Mouse (Mus musculus): ENCODE data around the gene Smc5.

The Smc5 gene

DNA sequence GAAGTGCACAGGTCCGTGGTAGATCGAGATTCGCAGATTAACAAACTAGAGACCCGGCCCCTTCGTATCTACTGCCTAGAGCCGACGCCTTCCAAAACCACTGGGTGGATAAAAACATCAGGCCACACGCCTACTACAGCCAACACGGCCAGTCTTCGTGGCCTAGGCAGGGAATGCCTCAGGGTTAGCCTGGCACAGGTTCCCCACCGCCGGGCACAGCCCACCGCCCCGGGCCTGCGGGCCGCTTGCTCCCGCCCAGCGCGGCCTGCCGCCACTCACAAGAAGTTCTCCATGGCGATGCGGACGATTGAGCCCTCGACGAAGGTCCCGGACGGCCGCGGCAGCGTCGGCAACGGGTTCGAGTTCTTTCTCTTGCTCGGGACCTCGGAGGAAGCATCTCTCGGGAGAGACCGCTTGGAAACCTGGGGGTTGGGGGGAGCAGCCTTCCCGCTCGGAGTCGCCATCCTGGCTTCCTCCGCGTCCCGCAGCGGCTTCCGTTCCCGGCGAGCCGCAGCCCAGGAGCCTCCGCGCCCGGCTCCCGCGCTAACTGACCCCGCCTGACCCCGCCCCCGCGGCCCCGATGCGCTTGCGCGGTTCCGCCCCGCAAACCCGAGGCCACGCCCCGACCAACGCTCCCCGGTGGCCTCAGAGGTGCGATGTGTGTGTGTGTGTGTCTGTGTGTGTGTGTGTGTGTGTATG is at the start of gene Smc5:
Gene Smc5, minus strand, starts transcription at position 543 of the 699 bp plus-strand sequence.
- DNase-seq (ENCODE audit: low read depth) = peak; percentile 86

DNA sequence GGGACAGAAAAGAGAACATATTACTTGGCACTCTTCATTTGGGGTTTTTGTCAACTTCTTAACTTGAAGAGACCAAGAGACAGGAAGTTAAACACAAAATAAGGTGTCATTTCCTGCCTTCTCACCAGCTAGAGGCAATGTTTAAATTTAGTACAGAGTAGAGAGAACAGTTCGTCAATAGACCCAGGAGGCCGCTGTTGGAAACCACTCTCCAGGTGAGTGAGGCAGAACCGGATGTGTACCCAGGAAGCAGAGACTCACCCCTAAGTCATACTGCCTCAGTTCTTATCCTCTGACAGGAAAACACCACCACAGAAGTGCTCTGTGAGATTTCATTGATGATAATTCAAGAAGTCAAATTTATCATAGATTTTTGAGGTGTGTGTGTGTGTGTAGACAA is 49.4 kb upstream of the Smc5 start:
- DNase-seq (ENCODE audit: low read depth) = peak; percentile 66

DNA sequence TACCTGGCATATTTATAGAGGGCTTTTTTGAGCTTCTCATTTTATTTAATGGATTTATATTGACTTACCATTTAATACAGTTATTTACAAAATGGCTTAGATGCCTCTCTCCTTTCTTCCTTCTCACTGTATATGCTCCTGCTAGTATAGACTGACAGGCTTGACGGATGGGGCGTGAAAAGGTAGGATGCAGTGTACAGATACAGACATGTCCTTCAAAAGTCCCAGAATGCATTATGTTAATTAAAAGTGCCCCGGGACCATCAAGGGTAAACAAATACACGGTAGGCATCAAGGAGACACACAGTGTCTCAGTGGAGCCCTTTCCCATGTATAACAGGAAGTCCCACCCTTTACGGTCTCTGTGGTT is 44.3 kb upstream of the Smc5 start:
- no peak for DNase-seq (ENCODE audit: low read depth)

DNA sequence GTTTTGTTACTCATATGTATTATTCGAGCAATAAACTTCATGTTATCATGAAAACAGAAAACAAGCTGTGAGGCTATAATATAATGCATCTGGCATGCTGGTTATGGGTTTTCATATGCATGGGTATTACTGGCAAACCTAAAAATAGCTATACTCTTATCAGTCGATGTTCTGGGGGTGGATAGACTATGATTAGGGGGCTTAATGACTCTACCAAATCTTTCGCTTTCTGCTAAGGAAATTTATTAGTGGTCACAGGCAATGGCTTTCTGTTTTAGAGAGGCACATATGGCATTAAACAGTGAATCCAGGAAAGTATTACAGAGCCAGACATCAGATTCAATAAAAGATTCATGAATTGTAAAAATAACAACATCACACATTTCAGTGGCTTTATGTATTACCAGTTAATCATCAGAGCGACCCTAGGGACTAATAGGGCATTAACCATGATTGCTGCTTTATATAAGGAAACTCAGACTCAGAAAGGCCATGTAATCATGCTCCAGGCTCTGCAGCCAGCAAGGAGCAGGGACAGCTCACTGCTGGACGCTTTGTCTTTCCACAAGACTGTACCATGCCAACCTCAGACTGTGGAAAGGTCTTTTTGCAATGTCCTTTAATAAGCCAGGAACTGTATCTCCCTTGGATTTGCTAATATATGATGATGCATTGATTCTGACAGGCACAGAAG is 43.7 kb upstream of the Smc5 start:
- DNase-seq (ENCODE audit: low read depth) = no peak

DNA sequence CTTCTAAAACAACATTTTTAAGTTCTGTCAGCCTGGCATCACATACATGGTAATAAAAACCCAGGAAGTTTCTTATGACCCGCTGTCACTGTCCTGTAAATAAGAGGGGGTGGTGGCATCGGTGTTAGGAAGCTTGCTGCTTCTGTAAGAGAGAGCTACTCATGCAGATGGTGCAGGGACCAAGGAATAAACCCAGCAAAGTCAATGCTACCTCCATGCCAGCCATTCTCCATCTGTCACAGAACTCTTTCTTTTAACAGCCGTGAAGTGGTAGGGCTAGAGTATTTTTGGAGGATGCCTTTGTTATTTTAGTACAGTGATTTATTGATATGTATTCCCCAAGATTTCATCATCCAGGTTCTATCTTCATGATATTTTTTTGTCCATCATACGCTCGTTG is 43.2 kb upstream of the Smc5 start:
- no peak for DNase-seq (ENCODE audit: low read depth)

DNA sequence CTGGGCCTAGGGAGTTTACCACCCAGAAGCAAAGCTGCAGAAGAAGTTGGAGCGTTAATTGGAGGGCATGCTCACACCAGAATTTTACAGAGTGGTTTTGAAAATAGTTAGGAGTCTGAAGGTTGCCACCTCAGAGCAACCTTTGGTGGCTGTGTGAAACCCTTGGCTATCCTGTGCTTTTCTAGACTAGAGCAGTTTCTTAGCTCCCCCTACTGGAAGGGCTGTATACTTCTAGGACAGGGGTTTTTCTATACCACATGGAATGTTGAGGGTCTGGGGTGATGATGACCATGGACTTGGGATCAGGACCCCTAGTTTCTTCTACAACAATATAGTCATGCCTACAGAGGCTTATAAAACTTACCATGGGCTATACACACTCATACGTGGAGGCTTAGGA is 36.3 kb upstream of the Smc5 start:
- DNase-seq (ENCODE audit: low read depth) = peak; percentile 51

DNA sequence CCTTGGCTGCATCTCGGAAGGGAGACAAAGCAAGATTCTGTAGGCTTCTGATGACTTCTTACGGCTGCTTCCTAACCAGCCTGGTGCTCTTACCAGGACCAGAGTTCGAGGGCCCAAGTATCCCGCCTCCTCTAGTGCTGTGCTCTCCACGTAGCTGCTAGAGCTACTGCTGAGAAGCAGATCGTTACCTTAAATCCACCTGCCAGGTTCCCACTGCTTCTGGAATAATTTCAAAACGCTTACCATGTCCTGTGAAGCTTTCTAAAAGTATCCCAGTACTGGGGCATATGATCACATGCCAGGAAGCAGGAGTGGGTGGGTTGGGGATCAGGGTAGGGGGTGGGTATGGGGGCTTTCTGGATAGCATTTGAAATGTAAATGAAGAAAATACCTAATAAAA is 33.0 kb upstream of the Smc5 start:
- DNase-seq (ENCODE audit: low read depth) = no peak

DNA sequence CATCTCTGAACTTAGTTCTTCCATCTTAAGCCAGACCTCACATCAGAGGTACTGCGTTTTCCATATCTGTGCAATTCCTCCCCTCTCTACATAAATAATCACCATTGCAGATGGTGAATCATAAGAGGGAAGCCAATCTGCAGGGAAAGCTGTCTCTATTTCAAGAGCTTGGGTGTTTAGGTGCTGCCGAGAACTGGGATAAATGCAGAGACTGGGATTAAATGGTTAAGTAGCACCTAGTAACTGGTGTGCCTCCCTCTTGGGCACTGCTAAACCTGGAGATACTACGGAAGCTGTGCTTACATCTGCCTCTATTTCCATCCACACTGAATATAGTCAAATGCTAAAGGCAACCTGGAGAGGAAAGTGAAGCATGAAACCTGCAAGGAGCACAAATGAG is 26.3 kb upstream of the Smc5 start:
- no peak for DNase-seq (ENCODE audit: low read depth)

DNA sequence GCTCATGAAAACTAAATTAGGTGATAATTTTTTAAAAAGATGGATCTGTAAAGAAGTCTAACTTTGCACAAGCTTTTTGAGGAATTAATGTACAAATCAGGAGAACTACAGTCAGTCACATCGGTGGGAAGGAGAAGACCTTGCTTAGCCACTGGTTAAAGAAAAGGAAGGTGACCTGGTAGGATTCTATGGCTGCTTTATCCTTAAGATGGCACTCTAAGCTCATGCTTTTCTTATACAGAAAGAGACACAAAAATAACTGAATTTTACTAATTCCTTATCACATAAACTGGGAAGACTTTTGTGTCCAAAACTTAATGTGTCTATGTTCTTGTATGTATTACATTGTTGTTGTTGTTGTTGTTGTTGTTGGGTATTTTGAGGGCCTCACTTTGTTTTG is 25.2 kb upstream of the Smc5 start:
- DNase-seq (ENCODE audit: low read depth) = peak; percentile 59

DNA sequence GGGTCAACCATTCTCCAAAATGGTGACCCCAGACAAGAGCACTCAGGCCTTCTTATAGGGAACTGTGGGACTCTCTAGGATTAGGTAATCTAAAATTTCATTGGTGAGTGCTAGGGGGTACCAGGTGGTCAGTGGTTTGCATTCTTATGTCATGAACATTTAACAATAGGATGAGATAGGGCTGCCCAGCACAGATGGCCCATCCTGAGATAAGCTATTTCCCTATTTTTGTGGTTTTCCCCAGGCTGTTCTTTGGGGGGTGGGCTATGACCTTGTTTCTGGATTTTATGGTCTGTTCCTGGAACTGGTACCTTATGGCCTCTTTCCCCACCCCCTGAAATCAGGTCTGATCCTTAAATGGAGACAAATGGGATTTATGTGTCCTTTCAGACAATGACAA is 23.5 kb upstream of the Smc5 start:
- peak; percentile 70 for DNase-seq (ENCODE audit: low read depth)

DNA sequence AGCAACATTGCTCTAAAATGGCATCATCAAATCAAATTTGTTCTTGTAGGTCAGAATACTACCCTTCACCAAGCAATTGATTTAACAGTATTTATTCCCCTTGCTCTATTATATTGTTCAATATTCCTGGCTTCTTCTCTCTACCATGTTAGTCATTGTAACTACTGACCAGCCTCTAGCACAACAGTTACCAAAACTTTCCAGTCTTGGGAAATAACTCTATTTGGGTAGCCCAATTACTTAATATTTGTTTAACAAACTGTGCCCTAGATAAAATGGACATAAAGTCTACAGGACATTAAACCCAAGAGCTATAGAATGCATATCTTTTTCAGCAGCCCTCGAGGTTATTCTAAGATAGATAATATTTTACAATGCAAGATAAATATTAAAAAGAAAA is 15.6 kb upstream of the Smc5 start:
- DNase-seq (ENCODE audit: low read depth) = no peak

DNA sequence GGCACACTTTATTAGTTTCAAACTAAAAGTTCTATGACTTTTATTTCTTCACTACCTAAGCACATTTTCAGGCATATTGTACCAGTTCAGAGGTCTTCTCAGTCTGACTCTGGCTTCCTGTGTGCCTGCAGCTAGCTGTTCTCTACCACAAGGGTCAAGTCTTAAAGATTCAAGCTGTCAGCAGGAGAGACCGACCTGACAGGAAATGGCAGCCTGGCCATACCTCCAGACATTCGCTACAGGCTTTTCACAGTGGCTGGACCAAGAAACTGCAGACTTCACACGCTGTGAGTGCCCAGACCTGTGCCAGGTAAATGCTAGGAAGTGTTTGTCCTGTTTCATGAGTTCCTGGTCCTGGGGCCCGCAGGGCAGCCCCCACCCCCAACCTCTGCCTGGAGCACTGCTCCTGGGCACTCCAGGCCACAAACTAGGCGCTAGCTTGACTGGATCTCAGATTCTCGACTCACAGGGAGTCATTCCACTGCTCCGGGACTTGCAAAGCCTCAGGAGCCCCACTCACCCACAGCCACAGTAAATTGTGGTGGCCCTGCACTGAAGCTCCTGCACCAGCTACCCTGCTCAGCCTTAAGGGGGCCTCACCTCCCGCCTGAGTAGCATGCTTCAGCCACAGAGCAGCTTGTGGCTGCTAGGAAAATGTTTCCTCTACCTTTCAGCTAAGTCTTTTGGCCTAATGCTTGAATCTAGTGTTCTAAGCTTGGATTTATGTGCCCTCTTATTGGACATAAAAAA is 8.4 kb upstream of the Smc5 start:
- peak; percentile 54 for DNase-seq (ENCODE audit: low read depth)

DNA sequence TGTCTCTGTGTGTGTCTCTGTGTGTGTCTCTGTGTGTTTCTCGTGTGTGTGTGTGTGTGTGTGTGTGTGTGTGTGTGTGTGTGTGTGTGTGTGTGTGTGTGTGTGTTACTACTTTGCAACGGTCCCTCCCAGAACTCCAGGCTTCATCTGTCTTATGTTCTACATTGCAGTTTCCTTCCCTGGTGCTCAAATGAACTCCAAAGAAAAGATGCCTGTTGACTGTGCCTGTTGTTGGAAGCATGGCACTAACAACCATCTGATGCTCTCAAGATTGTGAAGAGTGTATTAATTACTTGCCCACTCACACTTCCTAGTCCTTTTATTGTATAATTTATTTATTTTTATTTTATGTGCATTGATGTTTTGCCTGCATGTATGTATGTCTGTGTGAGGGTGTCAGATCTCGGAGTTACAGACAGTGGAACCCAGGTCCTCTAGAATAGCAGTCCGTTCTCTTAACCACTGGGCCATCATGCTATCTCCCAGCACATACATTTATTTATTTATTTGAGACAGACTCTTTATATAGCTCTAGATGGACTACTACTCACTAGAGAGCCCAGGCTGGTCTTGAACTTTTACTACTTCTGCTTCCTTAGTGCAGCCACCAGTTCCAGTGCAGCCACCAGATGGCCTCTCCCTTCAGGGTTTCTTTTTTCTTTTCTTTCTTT is 492 bp upstream of the Smc5 start:
- DNase-seq (ENCODE audit: low read depth) = peak; percentile 31

DNA sequence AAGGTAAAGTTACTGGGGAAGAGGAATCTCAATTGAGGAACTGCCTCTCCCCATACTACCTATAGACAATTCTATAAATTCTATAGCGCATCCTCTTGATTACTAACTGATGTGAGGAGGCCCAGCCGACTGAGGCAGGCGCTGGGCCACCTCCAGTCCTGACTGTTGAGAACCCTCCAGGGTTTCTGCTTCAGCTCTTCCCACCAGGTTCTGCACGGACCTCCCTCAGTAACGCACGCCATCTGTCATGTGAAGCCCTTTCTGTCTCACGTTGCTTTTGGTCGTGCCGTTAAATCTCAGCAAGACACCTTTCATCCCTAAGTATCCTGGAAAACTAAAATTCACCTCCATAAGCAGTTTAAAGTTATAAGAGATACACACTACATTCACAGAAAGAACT is 16.9 kb downstream of the Smc5 start:
- DNase-seq (ENCODE audit: low read depth) = no peak

DNA sequence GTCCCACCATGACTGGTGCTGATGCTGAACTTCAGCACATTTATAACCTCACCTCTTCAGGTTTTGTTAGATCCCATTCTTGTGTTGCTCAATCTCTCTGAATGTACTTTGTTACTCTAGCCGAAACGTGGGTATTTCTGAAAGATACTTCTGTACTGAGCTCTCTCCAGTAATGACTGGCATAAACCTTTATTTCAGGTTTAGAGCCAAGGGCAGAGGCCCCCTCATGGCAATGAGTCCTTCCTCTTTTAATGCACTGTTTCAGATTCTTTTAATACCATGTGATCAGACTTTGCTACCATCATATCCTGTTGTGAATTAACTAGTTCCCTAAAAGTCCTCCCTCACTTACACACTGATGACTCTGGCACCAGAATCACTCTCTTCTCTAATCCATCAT is 27.2 kb downstream of the Smc5 start:
- DNase-seq (ENCODE audit: low read depth) = peak; percentile 62

DNA sequence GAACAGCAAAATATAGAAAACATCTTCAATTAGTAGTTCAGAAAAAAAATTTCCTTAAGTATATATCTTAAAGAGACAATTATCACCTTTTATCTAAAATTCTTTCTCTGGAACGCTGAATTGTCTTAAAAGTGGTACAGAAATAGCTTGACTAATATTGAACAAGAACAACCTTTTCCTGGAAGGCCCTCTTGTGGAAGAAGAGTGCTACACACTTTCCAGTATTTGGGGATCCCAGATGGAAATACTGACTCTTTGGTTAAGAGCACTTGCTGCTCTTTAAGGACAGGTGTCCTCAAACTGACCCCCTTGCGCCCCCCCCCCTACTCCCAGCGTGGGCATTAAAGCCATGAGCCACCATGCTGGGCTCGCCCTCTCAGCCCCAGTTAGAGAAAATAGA is 48.6 kb downstream of the Smc5 start:
- DNase-seq (ENCODE audit: low read depth) = peak; percentile 56

DNA sequence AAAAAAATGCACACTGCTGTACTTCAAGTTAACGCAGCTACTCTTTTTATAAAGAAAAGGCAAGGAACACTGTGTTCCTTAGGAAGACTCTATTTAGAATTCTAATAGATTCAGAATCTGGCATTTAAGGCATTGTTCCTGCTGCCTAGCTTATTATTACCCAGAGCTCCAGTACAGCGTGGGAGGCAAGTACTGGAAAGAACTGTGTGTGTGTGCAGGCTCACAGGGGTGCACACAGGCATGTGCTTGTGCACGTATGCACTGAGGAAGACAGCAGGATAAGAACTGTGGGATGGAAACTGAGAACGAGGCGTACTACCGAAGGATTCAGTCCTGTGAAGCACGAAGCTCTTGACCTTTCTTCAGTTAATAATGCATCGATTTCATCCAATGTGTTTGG is 59.4 kb downstream of the Smc5 start:
- DNase-seq (ENCODE audit: low read depth) = no peak

DNA sequence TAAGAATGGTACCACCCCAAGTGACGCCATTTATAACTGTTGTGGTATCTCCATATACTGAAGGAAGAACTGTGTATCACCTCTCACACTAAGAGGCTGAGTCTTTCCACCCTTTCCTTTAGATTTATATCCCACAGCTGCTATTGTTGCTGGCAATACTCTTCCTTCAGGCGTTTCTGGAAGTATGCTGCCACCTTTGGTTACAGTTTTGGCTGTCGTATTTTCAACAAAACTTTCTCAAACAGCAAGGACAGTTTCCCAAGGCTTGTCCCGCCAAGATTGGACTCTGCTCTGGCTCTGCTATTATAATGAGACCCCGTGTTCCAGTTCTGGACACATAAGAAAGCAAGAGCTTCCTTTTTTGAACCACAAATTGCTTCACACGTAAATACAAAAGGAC is 62.4 kb downstream of the Smc5 start:
- no peak for DNase-seq (ENCODE audit: low read depth)

DNA sequence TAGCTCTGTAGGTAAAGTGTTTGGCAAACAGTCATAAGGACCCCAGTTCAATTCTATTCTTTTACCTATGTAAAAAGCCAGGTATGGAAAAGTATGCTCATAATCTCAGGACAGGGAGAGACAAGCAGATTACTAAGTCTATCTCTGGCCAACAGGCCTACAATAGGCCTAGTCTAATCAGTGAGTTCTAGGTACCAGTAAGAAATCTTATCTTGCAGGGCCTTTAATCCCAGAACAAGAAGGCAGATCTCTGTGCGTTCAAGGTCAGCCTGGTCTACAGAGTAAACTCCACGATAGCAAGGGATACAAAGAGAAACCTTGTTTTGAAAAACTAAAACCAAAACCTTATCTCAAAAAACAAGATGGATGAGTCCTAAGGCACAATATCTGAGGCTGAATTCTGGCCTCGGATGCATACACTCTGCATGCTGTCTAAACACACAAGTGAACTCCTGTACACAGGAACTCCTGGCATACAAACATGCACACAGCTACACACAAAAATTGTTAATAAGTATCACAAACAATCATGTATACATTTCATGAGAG is 70.1 kb downstream of the Smc5 start:
- DNase-seq (ENCODE audit: low read depth) = no peak

DNA sequence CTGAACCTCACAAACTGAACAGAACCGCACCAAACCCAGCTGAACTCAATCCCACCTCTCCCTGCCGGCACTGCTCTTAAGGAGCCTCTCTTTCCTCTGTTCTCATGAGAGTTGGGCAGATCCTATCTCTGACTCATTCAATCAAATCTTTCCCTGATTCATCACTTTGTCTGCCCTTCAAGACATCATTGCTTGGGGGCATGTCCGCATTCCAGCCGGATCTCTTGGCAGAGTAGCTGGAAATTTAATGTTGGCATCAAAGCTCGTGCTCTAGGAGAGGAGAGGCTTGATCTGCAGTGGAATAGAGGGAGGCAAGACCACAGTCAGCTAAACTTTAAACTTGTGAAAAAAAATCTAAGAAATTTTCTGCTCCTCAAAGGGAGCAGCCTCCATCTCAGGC is 71.6 kb downstream of the Smc5 start:
- no peak for DNase-seq (ENCODE audit: low read depth)

DNA sequence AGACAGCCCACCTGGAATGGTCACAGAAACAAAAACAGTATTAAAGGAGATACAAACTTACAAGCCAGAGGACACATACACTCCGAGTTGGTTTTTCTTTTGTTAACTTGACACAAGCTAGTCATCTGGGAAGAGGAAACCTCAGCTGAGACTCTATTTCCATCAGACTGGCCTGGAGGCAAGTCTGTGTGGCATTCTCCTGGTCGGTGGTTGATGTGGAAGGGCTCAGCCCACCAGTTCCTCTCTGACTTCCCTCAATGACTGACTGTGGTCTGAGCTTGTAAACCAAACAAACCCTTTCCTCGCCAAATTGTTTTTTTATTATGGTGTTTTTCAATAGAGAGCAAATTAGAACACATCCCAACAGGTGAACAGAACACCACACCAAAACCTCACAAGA is 80.6 kb downstream of the Smc5 start:
- peak; percentile 82 for DNase-seq (ENCODE audit: low read depth)

DNA sequence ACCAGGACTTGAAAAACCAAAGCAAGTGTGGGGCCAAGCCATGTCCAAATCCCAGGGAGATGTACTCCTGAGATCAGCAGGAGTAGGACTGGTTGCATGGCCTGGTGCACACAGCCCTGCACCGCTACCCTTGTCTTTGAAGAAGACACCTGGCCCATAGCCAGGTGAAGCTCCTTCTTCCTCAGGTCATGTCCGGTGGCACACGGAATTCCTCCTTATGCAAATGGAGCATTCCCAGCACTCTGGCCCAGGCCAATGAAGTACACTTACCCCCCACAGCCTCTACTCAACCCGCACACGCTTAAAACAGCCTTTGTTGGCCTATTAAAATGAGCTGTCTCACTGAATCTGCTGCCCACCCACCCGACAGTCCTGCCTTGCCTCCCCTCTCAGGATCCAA is 82.2 kb downstream of the Smc5 start:
- no peak for DNase-seq (ENCODE audit: low read depth)

DNA sequence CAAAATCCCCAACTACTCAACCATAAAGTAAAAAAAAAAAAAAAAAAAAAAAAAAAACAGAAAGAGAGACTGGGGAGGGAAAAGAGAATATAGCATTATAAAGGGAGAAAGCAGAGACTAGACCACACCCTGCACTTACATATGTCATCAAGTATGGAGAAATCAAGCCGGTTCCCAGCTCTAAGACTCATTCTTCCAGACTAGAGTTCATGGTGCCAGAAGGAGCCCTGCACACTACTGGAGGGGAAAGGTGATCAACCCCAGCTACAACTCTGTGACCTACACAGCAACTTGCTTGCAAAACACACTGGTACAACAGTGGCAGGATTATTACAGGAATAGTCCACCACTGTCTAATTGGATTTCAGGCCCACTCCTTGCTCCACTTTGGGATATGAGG is 84.0 kb downstream of the Smc5 start:
- no peak for DNase-seq (ENCODE audit: low read depth)
